ENCODE assay signal across 10 mouse cellular contexts in the genomic region with DNA sequence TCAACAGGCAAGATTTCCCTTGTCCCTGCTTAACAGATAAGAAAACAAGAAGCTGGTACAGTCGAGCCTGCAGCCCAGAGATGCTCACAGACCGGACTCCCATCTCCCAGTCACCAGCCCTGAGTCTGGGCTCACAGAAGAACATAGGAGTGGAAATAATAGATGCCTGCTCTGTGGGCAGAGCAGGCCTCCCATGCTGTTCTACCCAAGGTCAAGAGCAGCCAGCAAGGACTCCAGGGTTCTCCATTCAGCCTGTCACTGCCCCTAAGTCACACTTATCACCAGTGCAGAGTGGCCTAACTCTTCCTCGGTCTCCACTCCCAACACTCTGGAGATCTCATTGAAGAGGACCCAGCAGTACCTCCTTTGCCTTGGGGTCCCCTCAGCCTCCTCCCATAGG.
DNase-seq lines count a peak whose midpoint lies in the region; ATAC-seq and TF ChIP-seq lines count a peak whose summit lies in the region.
"Had no signal": no experiment of that assay in that cellular context is flagged by ENCODE, and none has a peak within 500 bp of the region (broad histone marks: within the 10 kb centered on the region; RNA-seq: fewer than 3 reads in every experiment).

No protein-coding gene starts in this region.

- peak overlapping the region; percentile 75 for H3K9ac ChIP-seq in heart, embryonic 13.5 days
- H3K9ac ChIP-seq in liver, embryonic 11.5 days (ENCODE audit: low read depth, low read length) = no peak overlapping the region
- no peak overlapping the region for H3K9ac ChIP-seq in liver, postnatal 0 days (replicated peaks)
- H3K9ac ChIP-seq in limb, embryonic 14.5 days (ENCODE audit: low read depth, low read length, severe bottlenecking) = no peak overlapping the region
- H3K9ac ChIP-seq in hindbrain, embryonic 14.5 days = no peak overlapping the region

- no peak overlapping the region for H3K4me3 ChIP-seq in heart, embryonic 13.5 days
- no peak overlapping the region for H3K4me3 ChIP-seq in liver, embryonic 11.5 days (ENCODE audit: low read depth, low read length)
- no peak overlapping the region for H3K4me3 ChIP-seq in liver, postnatal 0 days (ENCODE audit: low read depth, low read length)
- H3K4me3 ChIP-seq in embryonic fibroblast, embryonic 13.5 days (ENCODE audit: insufficient read depth, low read length) = no peak overlapping the region
- no peak overlapping the region for H3K4me3 ChIP-seq in limb, embryonic 14.5 days (replicated peaks; ENCODE audit: low read length)
- no peak overlapping the region for H3K4me3 ChIP-seq in hindbrain, embryonic 14.5 days (replicated peaks; ENCODE audit: low read length)
- H3K4me3 ChIP-seq: megakaryocyte, embryonic 14.5 days had no signal

- no peak for ATAC-seq in heart, embryonic 13.5 days (ENCODE audit: extremely low read depth, insufficient number of reproducible peaks, low FRiP score, low TSS enrichment)
- no peak for ATAC-seq in liver, embryonic 11.5 days (replicated peaks; ENCODE audit: low FRiP score)
- ATAC-seq in liver, postnatal 0 days = no peak
- ATAC-seq in limb, embryonic 14.5 days (ENCODE audit: low FRiP score, low read depth) = no peak; the same call in 1 of the 2 replicates
- no peak for ATAC-seq in hindbrain, embryonic 14.5 days (ENCODE audit: low FRiP score)

- peak overlapping the region; percentile 37 for H3K4me2 ChIP-seq in heart, embryonic 13.5 days
- H3K4me2 ChIP-seq in liver, embryonic 11.5 days = no peak overlapping the region
- no peak overlapping the region for H3K4me2 ChIP-seq in liver, postnatal 0 days (ENCODE audit: low read depth, low read length)
- H3K4me2 ChIP-seq in limb, embryonic 14.5 days (replicated peaks; ENCODE audit: low read depth, low read length, severe bottlenecking) = no peak overlapping the region
- H3K4me2 ChIP-seq in hindbrain, embryonic 14.5 days (replicated peaks) = no peak overlapping the region

- H3K36me3 ChIP-seq in heart, embryonic 13.5 days = no peaks in the 10 kb centered on the region
- H3K36me3 ChIP-seq in liver, embryonic 11.5 days (ENCODE audit: control insufficient read depth, insufficient read depth, low read length) = no peaks in the 10 kb centered on the region
- H3K36me3 ChIP-seq in liver, postnatal 0 days (replicated peaks; ENCODE audit: insufficient read depth, low read length) = no peaks in the 10 kb centered on the region
- H3K36me3 ChIP-seq in limb, embryonic 14.5 days (ENCODE audit: control insufficient read depth, insufficient read depth, low read length) = peaks cover 5% of the 10 kb centered on the region
- H3K36me3 ChIP-seq in hindbrain, embryonic 14.5 days (replicated peaks; ENCODE audit: control insufficient read depth, insufficient read depth) = no peaks in the 10 kb centered on the region

- no peaks in the 10 kb centered on the region for H3K27me3 ChIP-seq in heart, embryonic 13.5 days (replicated peaks)
- H3K27me3 ChIP-seq in liver, embryonic 11.5 days (replicated peaks; ENCODE audit: control insufficient read depth, insufficient read depth, low read length) = 0 out of 2 replicates have a peak, but pooled peaks cover 3% of the 10 kb centered on the region
- no peaks in the 10 kb centered on the region for H3K27me3 ChIP-seq in liver, postnatal 0 days (ENCODE audit: insufficient read depth, low read length)
- no peaks in the 10 kb centered on the region for H3K27me3 ChIP-seq in limb, embryonic 14.5 days (ENCODE audit: control insufficient read depth, insufficient read depth, low read length)
- no peaks in the 10 kb centered on the region for H3K27me3 ChIP-seq in hindbrain, embryonic 14.5 days (ENCODE audit: control insufficient read depth, insufficient read depth, low read length)

- peak overlapping the region; percentile 97 for H3K27ac ChIP-seq in heart, embryonic 13.5 days (replicated peaks)
- 0 out of 2 replicates have a peak overlapping the region, but pooled peaks have one; percentile 2 for H3K27ac ChIP-seq in liver, embryonic 11.5 days (ENCODE audit: low read depth, low read length)
- H3K27ac ChIP-seq in liver, postnatal 0 days (ENCODE audit: low read depth) = no peak overlapping the region
- peak overlapping the region; percentile 60 for H3K27ac ChIP-seq in embryonic fibroblast, embryonic 13.5 days (ENCODE audit: insufficient read depth, low read length)
- peak overlapping the region; percentile 58 for H3K27ac ChIP-seq in limb, embryonic 14.5 days (replicated peaks; ENCODE audit: low read depth, low read length)
- H3K27ac ChIP-seq in hindbrain, embryonic 14.5 days = no peak overlapping the region

- TF ChIP-seq POLR2A in embryonic fibroblast, embryonic 13.5 days (IDR thresholded peaks at IDR 0.05; ENCODE audit: low read depth, low read length) = no peak
- no peak for TF ChIP-seq POLR2A in limb, embryonic 14.5 days (IDR thresholded peaks at IDR 0.05; ENCODE audit: borderline replicate concordance, extremely low read depth, insufficient read depth, insufficient read length)

- no peaks in the 10 kb centered on the region for H3K9me3 ChIP-seq in heart, embryonic 13.5 days
- H3K9me3 ChIP-seq in liver, embryonic 11.5 days (ENCODE audit: control insufficient read depth, low read length) = no peaks in the 10 kb centered on the region
- no peaks in the 10 kb centered on the region for H3K9me3 ChIP-seq in liver, postnatal 0 days (ENCODE audit: low read length)
- H3K9me3 ChIP-seq in limb, embryonic 14.5 days (ENCODE audit: control insufficient read depth, low read length) = no peaks in the 10 kb centered on the region
- H3K9me3 ChIP-seq in hindbrain, embryonic 14.5 days (ENCODE audit: control insufficient read depth, low read length) = no peaks in the 10 kb centered on the region
- H3K9me3 ChIP-seq: megakaryocyte, embryonic 14.5 days had no signal

- no peak for DNase-seq in heart, adult 9 months (ENCODE audit: low spot score in 2 of 2)
- no peak for DNase-seq in liver, embryonic 11.5 days (ENCODE audit: low spot score)
- DNase-seq in liver, postnatal 0 days = no peak
- DNase-seq in limb, embryonic 14.5 days (ENCODE audit: low spot score) = no peak
- no peak for DNase-seq in hindbrain, embryonic 14.5 days (ENCODE audit: low spot score)
- no peak for DNase-seq in urinary bladder, postnatal 25 days (ENCODE audit: low spot score)
- DNase-seq: cerebellum, adult 11-12 months had no signal

- peaks cover 95% of the 10 kb centered on the region for H3K4me1 ChIP-seq in heart, embryonic 13.5 days
- H3K4me1 ChIP-seq in liver, embryonic 11.5 days (replicated peaks; ENCODE audit: control insufficient read depth, insufficient read depth, low read length) = peaks cover 3% of the 10 kb centered on the region; the same call in 1 of the 2 replicates
- peaks cover 10% of the 10 kb centered on the region for H3K4me1 ChIP-seq in liver, postnatal 0 days (ENCODE audit: insufficient read depth)
- H3K4me1 ChIP-seq in embryonic fibroblast, embryonic 13.5 days (ENCODE audit: control insufficient read depth, insufficient read depth, low read length) = peaks cover 34% of the 10 kb centered on the region
- H3K4me1 ChIP-seq in limb, embryonic 14.5 days (ENCODE audit: control insufficient read depth, insufficient read depth, low read length) = peaks cover 51% of the 10 kb centered on the region
- no peaks in the 10 kb centered on the region for H3K4me1 ChIP-seq in hindbrain, embryonic 14.5 days (replicated peaks; ENCODE audit: control insufficient read depth, insufficient read depth, low read length)

- TF ChIP-seq EP300 in liver, postnatal 0 days (IDR thresholded peaks at IDR 0.05; ENCODE audit: low read depth) = no peak

- no peak for TF ChIP-seq CTCF in liver, postnatal 0 days (IDR thresholded peaks at IDR 0.05; ENCODE audit: low read depth)
- no peak for TF ChIP-seq CTCF in embryonic fibroblast, embryonic 13.5 days (IDR thresholded peaks at IDR 0.05; ENCODE audit: borderline replicate concordance, insufficient read depth, low read length)

- WGBS in heart, embryonic 13.5 days = 18% methylated on average over 3 of the region's 3 CpGs
- 43% methylated on average over 3 of the region's 3 CpGs for WGBS in liver, embryonic 11.5 days
- 62% methylated on average over 3 of the region's 3 CpGs for WGBS in liver, postnatal 0 days (ENCODE audit: insufficient replicate concordance)
- WGBS in limb, embryonic 14.5 days = 47% methylated on average over 3 of the region's 3 CpGs
- WGBS in hindbrain, embryonic 14.5 days = 90% methylated on average over 3 of the region's 3 CpGs

Comparison
In these comparisons a context has a peak if more than half of its experiments do, and no peak if none do; other contexts are left out.
1. H3K27ac ChIP-seq: peak in heart, embryonic 13.5 days (single experiment), liver, embryonic 11.5 days (single experiment), embryonic fibroblast, embryonic 13.5 days (single experiment) and limb, embryonic 14.5 days (single experiment); none in liver, postnatal 0 days (single experiment) and hindbrain, embryonic 14.5 days (single experiment).